Mouse (Mus musculus): ENCODE measurements around the gene Oasl2.
"Not testable (repeated sequence)": the region's sequence is repeated elsewhere in the genome, so short reads cannot be mapped to it uniquely, and the experiment has no call there.

Gene Oasl2

GRCm38 (mm10) chr5:114896688-114897373, at the start of gene Oasl2:
TSS of gene Oasl2 (plus strand) at chr5:114896936.
- no peak for DNase-seq (ENCODE audit: extremely low spot score, low read depth, low spot score)

- no peak for DNase-seq (ENCODE audit: extremely low spot score, low read depth, low spot score)
These were observed 45.0 kb upstream of the Oasl2 start for GRCm38 (mm10) chr5:114851565-114852236.

- DNase-seq (ENCODE audit: extremely low spot score, low read depth, low spot score): not testable (repeated sequence)
These were observed 43.4 kb upstream of the Oasl2 start, which contains the start of gene 4930519G04Rik for GRCm38 (mm10) chr5:114853364-114853763. TSS of gene 4930519G04Rik (plus strand) at chr5:114853664.

- DNase-seq (ENCODE audit: extremely low spot score, low read depth, low spot score): no peak
These were observed 38.2 kb upstream of the Oasl2 start, which contains the start of gene Gm9936 for GRCm38 (mm10) chr5:114858582-114858981. TSS of gene Gm9936 (minus strand) at chr5:114858682.

- peak; percentile 42 for DNase-seq (ENCODE audit: extremely low spot score, low read depth, low spot score)
These were observed 37.5 kb upstream of the Oasl2 start for GRCm38 (mm10) chr5:114859253-114859652.

- no peak for DNase-seq (ENCODE audit: extremely low spot score, low read depth, low spot score)
These were observed 35.0 kb upstream of the Oasl2 start for GRCm38 (mm10) chr5:114861730-114862129.

GRCm38 (mm10) chr5:114864813-114865212, 31.9 kb upstream of the Oasl2 start:
- DNase-seq (ENCODE audit: extremely low spot score, low read depth, low spot score): no peak

GRCm38 (mm10) chr5:114865279-114865678, 31.5 kb upstream of the Oasl2 start:
- DNase-seq (ENCODE audit: extremely low spot score, low read depth, low spot score): no peak

GRCm38 (mm10) chr5:114875858-114876257, 20.9 kb upstream of the Oasl2 start:
- no peak for DNase-seq (ENCODE audit: extremely low spot score, low read depth, low spot score)

GRCm38 (mm10) chr5:114876331-114876730, 20.4 kb upstream of the Oasl2 start:
- no peak for DNase-seq (ENCODE audit: extremely low spot score, low read depth, low spot score)

- DNase-seq (ENCODE audit: extremely low spot score, low read depth, low spot score): no peak
These were observed 19.2 kb upstream of the Oasl2 start for GRCm38 (mm10) chr5:114877487-114877886.

- no peak for DNase-seq (ENCODE audit: extremely low spot score, low read depth, low spot score)
These were observed 17.3 kb upstream of the Oasl2 start for GRCm38 (mm10) chr5:114879399-114879798.

- DNase-seq (ENCODE audit: extremely low spot score, low read depth, low spot score): not testable (repeated sequence)
These were observed 14.4 kb upstream of the Oasl2 start for GRCm38 (mm10) chr5:114882319-114882718.

GRCm38 (mm10) chr5:114883022-114883421, 13.7 kb upstream of the Oasl2 start:
- no peak for DNase-seq (ENCODE audit: extremely low spot score, low read depth, low spot score)

- DNase-seq (ENCODE audit: extremely low spot score, low read depth, low spot score): no peak
These were observed 9.9 kb upstream of the Oasl2 start for GRCm38 (mm10) chr5:114886801-114887200.

GRCm38 (mm10) chr5:114888995-114889394, 7.7 kb upstream of the Oasl2 start:
- no peak for DNase-seq (ENCODE audit: extremely low spot score, low read depth, low spot score)

- no peak for DNase-seq (ENCODE audit: extremely low spot score, low read depth, low spot score)
These were observed 1.2 kb upstream of the Oasl2 start for GRCm38 (mm10) chr5:114895542-114895941.

- DNase-seq (ENCODE audit: extremely low spot score, low read depth, low spot score): no peak
These were observed 648 bp downstream of the Oasl2 start for GRCm38 (mm10) chr5:114897374-114897793.

- DNase-seq (ENCODE audit: extremely low spot score, low read depth, low spot score): no peak
These were observed 2.1 kb downstream of the Oasl2 start for GRCm38 (mm10) chr5:114898857-114899256.

- no peak for DNase-seq (ENCODE audit: extremely low spot score, low read depth, low spot score)
These were observed 5.7 kb downstream of the Oasl2 start for GRCm38 (mm10) chr5:114902413-114902812.

GRCm38 (mm10) chr5:114908598-114909305, 12.0 kb downstream of the Oasl2 start:
- no peak for DNase-seq (ENCODE audit: extremely low spot score, low read depth, low spot score)

GRCm38 (mm10) chr5:114913686-114914085, 16.9 kb downstream of the Oasl2 start:
- DNase-seq (ENCODE audit: extremely low spot score, low read depth, low spot score): no peak
